Mouse (Mus musculus) hindbrain, embryonic 11.5 days (tissue): ENCODE measurements around the gene Lysmd2. TPM values are rescaled to one million over a fixed set of nuclear protein-coding genes. Genes with fewer than 3 reads are reported as not detected.
A peak's percentile ranks its signal among the peaks of the same experiment; 100 is the strongest.

Experiments
- ATAC-seq: fragments of 200-750 bp; cut with Nextera tagmentation; 2 replicates; pipeline ENCODE4 v1.8.0; 2017; ENCODE audit warnings: mild to moderate bottlenecking, moderate TSS enrichment, moderate library complexity; ENCODE audit not compliant: low FRiP score
- DNase-seq: peaks from one replicate; pipeline ENCODE4 v3.0.0-alpha.2; 2015; ENCODE audit warnings: low spot score
- H3K27ac ChIP-seq: fragments of 300-500 bp; sonication (generic); 2 replicates; pipeline ENCODE4 v1.5.1; 2014; ENCODE audit warnings: mild to moderate bottlenecking, low read depth, low read length
- H3K27me3 ChIP-seq: fragments of 300-500 bp; sonication (generic); 2 replicates; pipeline ENCODE4 v1.6.1; 2014; ENCODE audit warnings: mild to moderate bottlenecking, low read length, moderate library complexity, mixed read lengths; ENCODE audit not compliant: control insufficient read depth, insufficient read depth
- H3K36me3 ChIP-seq: fragments of 300-500 bp; sonication (generic); 2 replicates; pipeline ENCODE4 v1.6.1; 2014; ENCODE audit warnings: mild to moderate bottlenecking, low read length, moderate library complexity, mixed read lengths; ENCODE audit not compliant: control insufficient read depth, insufficient read depth
- H3K4me1 ChIP-seq: fragments of 300-500 bp; sonication (generic); replicated peaks from 2 replicates; pipeline ENCODE4 v1.6.1; 2014; ENCODE audit warnings: low read length, mixed read lengths; ENCODE audit not compliant: control insufficient read depth, insufficient read depth
- H3K4me2 ChIP-seq: fragments of 300-500 bp; sonication (generic); replicated peaks from 2 replicates; pipeline ENCODE4 v1.6.1; 2014; ENCODE audit warnings: mild to moderate bottlenecking, low read depth, low read length
- H3K4me3 ChIP-seq: fragments of 300-500 bp; sonication (generic); 2 replicates; pipeline ENCODE4 v1.5.1; 2014; ENCODE audit warnings: low read depth, low read length
- H3K9ac ChIP-seq: fragments of 300-500 bp; sonication (generic); 2 replicates; pipeline ENCODE4 v1.6.1; 2014; ENCODE audit warnings: low read depth, low read length
- H3K9me3 ChIP-seq: fragments of 300-500 bp; sonication (generic); 2 replicates; pipeline ENCODE4 v1.6.1; 2016; ENCODE audit warnings: low read length; ENCODE audit not compliant: control insufficient read depth
- WGBS: fragments of 180-500 bp; shearing (Covaris S2); extraction: QIAGEN DNeasy Blood & Tissue Kit; methylation state at CpG from one replicate; pipeline ENCODE4 v1.1.7; 2014; 5-methylcytosine and 5-hydroxymethylcytosine counted together
- polyA plus RNA-seq: library from polyadenylated mRNA; unstranded; fragments of >200 nt; fragmentation: Nextera tagmentation; extraction: Ambion mirVana; gene quantifications from 2 replicates; pipeline ENCODE4 v1.2.1, GENCODE M21; 2014

The Lysmd2 gene
- polyA plus RNA-seq, 1 experiment from 2014 or later: 15.6 TPM

GRCm38 (mm10) chr9:75600166-75600934 lies 25.2 kb upstream of the Lysmd2 start:
- no peak overlapping the region for H3K4me3 ChIP-seq
- H3K9me3 ChIP-seq: no peaks in the 10 kb centered on the region
- peaks cover 3% of the 10 kb centered on the region; the same call in 1 of the 2 replicates for H3K4me1 ChIP-seq
- H3K36me3 ChIP-seq: 0 out of 2 replicates have a peak, but pooled peaks cover 5% of the 10 kb centered on the region
- DNase-seq: no peak
- no peaks in the 10 kb centered on the region for H3K27me3 ChIP-seq
- no peak overlapping the region for H3K9ac ChIP-seq
- no peak overlapping the region for H3K4me2 ChIP-seq
- 79% methylated on average over 7 of the region's 7 CpGs for WGBS
- H3K27ac ChIP-seq: no peak overlapping the region
- ATAC-seq: no peak

- Histone ChIP-seq H3K4me3 (no peak overlapping the region), H3K4me1 (peaks cover 3% of the 10 kb centered on the region; the same call in 1 of the 2 replicates), H3K27me3 (no peaks in the 10 kb centered on the region), H3K27ac (no peak overlapping the region), H3K4me2 (no peak overlapping the region), H3K9ac (no peak overlapping the region), H3K36me3 (0 out of 2 replicates have a peak, but pooled peaks cover 5% of the 10 kb centered on the region), H3K9me3 (no peaks in the 10 kb centered on the region)
- no peak for DNase-seq
- WGBS: 58% methylated on average over 12 of the region's 12 CpGs
- ATAC-seq: no peak
Measured at GRCm38 (mm10) chr9:75601510-75601909, 24.0 kb upstream of the Lysmd2 start.

GRCm38 (mm10) chr9:75607496-75607895 lies 18.0 kb upstream of the Lysmd2 start:
- Histone ChIP-seq H3K36me3 (0 out of 2 replicates have a peak, but pooled peaks cover 5% of the 10 kb centered on the region), H3K4me3 (no peak overlapping the region), H3K4me2 (no peak overlapping the region), H3K27ac (no peak overlapping the region), H3K9me3 (no peaks in the 10 kb centered on the region), H3K27me3 (no peaks in the 10 kb centered on the region), H3K4me1 (no peaks in the 10 kb centered on the region), H3K9ac (no peak overlapping the region)
- no peak for DNase-seq
- WGBS: 89% methylated on average over 4 of the region's 4 CpGs
- ATAC-seq: no peak

- H3K9me3 ChIP-seq: no peaks in the 10 kb centered on the region
- DNase-seq (peak; percentile 37), ATAC-seq (0 out of 2 replicates have a peak, but pooled peaks have one; percentile 13)
- no peak overlapping the region for H3K27ac ChIP-seq
- 0 out of 2 replicates have a peak, but pooled peaks cover 3% of the 10 kb centered on the region for H3K36me3 ChIP-seq
- H3K9ac ChIP-seq: 0 out of 2 replicates have a peak overlapping the region, but pooled peaks have one; percentile 15
- H3K27me3 ChIP-seq: no peaks in the 10 kb centered on the region
- peak overlapping the region; percentile 82 for H3K4me3 ChIP-seq
- WGBS: 38% methylated on average over 1 of the region's 1 CpGs
- peak overlapping the region; percentile 83 for H3K4me2 ChIP-seq
- no peaks in the 10 kb centered on the region for H3K4me1 ChIP-seq
Measured at GRCm38 (mm10) chr9:75609505-75609904, 16.0 kb upstream of the Lysmd2 start.

GRCm38 (mm10) chr9:75609965-75610364 lies 15.6 kb upstream of the Lysmd2 start:
- Histone ChIP-seq H3K9ac (peak overlapping the region; percentile 80), H3K27ac (peak overlapping the region; percentile 85), H3K36me3 (no peaks in the 10 kb centered on the region), H3K4me3 (peak overlapping the region; percentile 82), H3K4me2 (peak overlapping the region; percentile 83), H3K4me1 (no peaks in the 10 kb centered on the region), H3K9me3 (no peaks in the 10 kb centered on the region), H3K27me3 (no peaks in the 10 kb centered on the region)
- ATAC-seq (no peak), DNase-seq (peak; percentile 42)
- WGBS: 15% methylated on average over 16 of the region's 16 CpGs

- no peaks in the 10 kb centered on the region for H3K36me3 ChIP-seq
- H3K4me1 ChIP-seq: no peaks in the 10 kb centered on the region
- peak within 1 kb of the TSS; percentile 80 for H3K9ac ChIP-seq
- ATAC-seq (peak; percentile 94), DNase-seq (peak; percentile 88)
- H3K9me3 ChIP-seq: no peaks in the 10 kb centered on the region
- H3K27me3 ChIP-seq: no peaks in the 10 kb centered on the region
- 0% methylated on average over 73 of the region's 74 CpGs for WGBS
- peak within 1 kb of the TSS; percentile 85 for H3K27ac ChIP-seq
- H3K4me2 ChIP-seq: peak within 1 kb of the TSS; percentile 83
- peak within 1 kb of the TSS; percentile 82 for H3K4me3 ChIP-seq
Measured at GRCm38 (mm10) chr9:75610571-75611493, 14.7 kb upstream of the Lysmd2 start, which contains the start of gene Tmod2. Gene Tmod2 (minus strand): TSS chr9:75611325.

GRCm38 (mm10) chr9:75616560-75616959 lies 9.0 kb upstream of the Lysmd2 start:
- WGBS: 75% methylated on average over 3 of the region's 3 CpGs
- no peak for DNase-seq
- Histone ChIP-seq H3K9ac (no peak overlapping the region), H3K27ac (no peak overlapping the region), H3K27me3 (no peaks in the 10 kb centered on the region), H3K4me1 (no peaks in the 10 kb centered on the region), H3K9me3 (no peaks in the 10 kb centered on the region), H3K4me2 (no peak overlapping the region), H3K36me3 (no peaks in the 10 kb centered on the region), H3K4me3 (no peak overlapping the region)
- no peak for ATAC-seq

- H3K4me3 ChIP-seq: no peak overlapping the region
- H3K4me1 ChIP-seq: no peaks in the 10 kb centered on the region
- DNase-seq: no peak
- 78% methylated on average over 6 of the region's 6 CpGs for WGBS
- no peak overlapping the region for H3K4me2 ChIP-seq
- ATAC-seq: 0 out of 2 replicates have a peak, but pooled peaks have one; percentile 35
- no peaks in the 10 kb centered on the region for H3K27me3 ChIP-seq
- no peak overlapping the region for H3K27ac ChIP-seq
- no peaks in the 10 kb centered on the region for H3K9me3 ChIP-seq
- no peak overlapping the region for H3K9ac ChIP-seq
- H3K36me3 ChIP-seq: no peaks in the 10 kb centered on the region
Measured at GRCm38 (mm10) chr9:75618836-75619400, 6.6 kb upstream of the Lysmd2 start.
